ENCODE assay signal across 14 mouse cellular contexts in genomic region chr2:122163430-122164195, GRCm38 (mm10). TPM values are rescaled to one million over a fixed set of nuclear protein-coding genes. Genes with fewer than 3 reads are reported as not detected.
A peak's percentile ranks its signal among the peaks of the same experiment; 100 is the strongest.
DNase-seq lines count a peak whose midpoint lies in the region; ATAC-seq and TF ChIP-seq lines count a peak whose summit lies in the region.
"Had no signal": no experiment of that assay in that cellular context is flagged by ENCODE, and none has a peak within 500 bp of the region (broad histone marks: within the 10 kb centered on the region; RNA-seq: fewer than 3 reads in every experiment).

No protein-coding gene starts in this region.

- peaks cover 4% of the 10 kb centered on the region for H3K4me1 ChIP-seq in intestine, embryonic 14.5 days (replicated peaks; ENCODE audit: control insufficient read depth, insufficient read depth, low read length)
- H3K4me1 ChIP-seq in intestine, embryonic 15.5 days (replicated peaks): peaks cover 5% of the 10 kb centered on the region; the same call in 1 of the 2 replicates
- no peaks in the 10 kb centered on the region for H3K4me1 ChIP-seq in stomach, postnatal 0 days (replicated peaks; ENCODE audit: control insufficient read depth, insufficient read depth)

- DNase-seq in intestine, embryonic 14.5 days (ENCODE audit: low spot score): no peak
- DNase-seq in thymus, postnatal 0 days (ENCODE audit: low spot score): peak; percentile 60
- no peak for DNase-seq in thymus, postnatal 25 days
- peak; percentile 64 for DNase-seq in induced T-regulatory cell, adult 2 months (ENCODE audit: low read depth)
- no peak for DNase-seq in stomach, postnatal 0 days (ENCODE audit: low spot score)
- no peak for DNase-seq in retina, postnatal 1 day
- DNase-seq in urinary bladder, adult 18-20 months (ENCODE audit: low spot score in 2 of 2): no peak
- DNase-seq: adrenal gland, adult 8-10 months; heart, postnatal 4 days had no signal

- H3K27ac ChIP-seq in intestine, embryonic 14.5 days (ENCODE audit: low read depth): 0 out of 2 replicates have a peak overlapping the region, but pooled peaks have one; percentile 7
- no peak overlapping the region for H3K27ac ChIP-seq in intestine, embryonic 15.5 days
- peak overlapping the region; percentile 40; the same call in 1 of the 2 replicates for H3K27ac ChIP-seq in stomach, postnatal 0 days (replicated peaks)
- H3K27ac ChIP-seq: midbrain, embryonic 10.5 days had no signal

- H3K4me2 ChIP-seq in intestine, embryonic 14.5 days (ENCODE audit: low read length): no peak overlapping the region
- H3K4me2 ChIP-seq in intestine, embryonic 15.5 days (replicated peaks): no peak overlapping the region
- H3K4me2 ChIP-seq in stomach, postnatal 0 days (replicated peaks; ENCODE audit: low read depth): no peak overlapping the region

- H3K27me3 ChIP-seq in intestine, embryonic 14.5 days (replicated peaks; ENCODE audit: control insufficient read depth, insufficient read depth, low read length): no peaks in the 10 kb centered on the region
- H3K27me3 ChIP-seq in intestine, embryonic 15.5 days (replicated peaks): no peaks in the 10 kb centered on the region
- no peaks in the 10 kb centered on the region for H3K27me3 ChIP-seq in stomach, postnatal 0 days (ENCODE audit: control insufficient read depth, insufficient read depth, low read length)

- TF ChIP-seq EP300 in stomach, postnatal 0 days (optimal IDR thresholded peaks at IDR 0.05): no peak

- H3K9me3 ChIP-seq in intestine, embryonic 14.5 days (ENCODE audit: control insufficient read depth, low read length): no peaks in the 10 kb centered on the region
- no peaks in the 10 kb centered on the region for H3K9me3 ChIP-seq in intestine, embryonic 15.5 days
- no peaks in the 10 kb centered on the region for H3K9me3 ChIP-seq in stomach, postnatal 0 days (ENCODE audit: control insufficient read depth, low read length)
- H3K9me3 ChIP-seq: G1E; midbrain, embryonic 10.5 days had no signal

- H3K4me3 ChIP-seq in intestine, embryonic 14.5 days (ENCODE audit: low read depth, low read length): no peak overlapping the region
- no peak overlapping the region for H3K4me3 ChIP-seq in intestine, embryonic 15.5 days (replicated peaks)
- no peak overlapping the region for H3K4me3 ChIP-seq in stomach, postnatal 0 days (ENCODE audit: low read depth, low read length)
- H3K4me3 ChIP-seq: midbrain, embryonic 10.5 days had no signal

- no peak overlapping the region for H3K9ac ChIP-seq in intestine, embryonic 14.5 days (ENCODE audit: low read length)
- no peak overlapping the region for H3K9ac ChIP-seq in intestine, embryonic 15.5 days
- no peak overlapping the region for H3K9ac ChIP-seq in stomach, postnatal 0 days (ENCODE audit: low read length)

- ATAC-seq in intestine, embryonic 14.5 days (replicated peaks; ENCODE audit: low FRiP score, low TSS enrichment, low read depth): no peak
- no peak for ATAC-seq in intestine, embryonic 15.5 days
- no peak for ATAC-seq in stomach, postnatal 0 days (ENCODE audit: low FRiP score, low TSS enrichment)

- no peak for TF ChIP-seq CTCF in stomach, postnatal 0 days (IDR thresholded peaks at IDR 0.05; ENCODE audit: low read depth)

- no peaks in the 10 kb centered on the region for H3K36me3 ChIP-seq in intestine, embryonic 14.5 days (ENCODE audit: control insufficient read depth, insufficient read depth, low read length)
- H3K36me3 ChIP-seq in intestine, embryonic 15.5 days: no peaks in the 10 kb centered on the region
- H3K36me3 ChIP-seq in stomach, postnatal 0 days (ENCODE audit: control insufficient read depth, insufficient read depth, low read length): no peaks in the 10 kb centered on the region
- H3K36me3 ChIP-seq: G1E; midbrain, embryonic 10.5 days had no signal

- WGBS in intestine, embryonic 14.5 days: 72% methylated on average over 13 of the region's 13 CpGs
- 70% methylated on average over 13 of the region's 13 CpGs for WGBS in intestine, embryonic 15.5 days
- WGBS in stomach, postnatal 0 days: 65% methylated on average over 13 of the region's 13 CpGs

RNA-seq across cellular contexts. Expression of gene Trim69, which starts 3.1 kb away (rescaled TPM):
- polyA plus RNA-seq in intestine, embryonic 14.5 days (2014; fragmentation: Nextera tagmentation; extraction: Ambion mirVana): not detected in 2 replicates
- polyA plus RNA-seq in intestine, embryonic 15.5 days (2015; fragmentation: Nextera tagmentation; extraction: Ambion mirVana): 0.09 TPM in 1 of 2 replicates, not detected in the other
- 0.08 and 0.14 TPM in 2 replicates for polyA plus RNA-seq in thymus, postnatal 0 days (2015; fragmentation: Nextera tagmentation; extraction: Ambion mirVana)
- polyA plus RNA-seq in stomach, postnatal 0 days (2015; fragmentation: Nextera tagmentation; extraction: Ambion mirVana): 0.05 TPM in 1 of 2 replicates, not detected in the other
- polyA plus RNA-seq: G1E; kidney, embryonic 14.5 days; limb, embryonic 11.5 days; midbrain, embryonic 10.5 days had no signal

RNA-seq across cellular contexts. Expression of gene B2m, which starts 16.1 kb away (rescaled TPM):
- polyA plus RNA-seq in intestine, embryonic 14.5 days (2014; fragmentation: Nextera tagmentation; extraction: Ambion mirVana): 318 and 332 TPM in 2 replicates
- 367 and 406 TPM in 2 replicates for polyA plus RNA-seq in intestine, embryonic 15.5 days (2015; fragmentation: Nextera tagmentation; extraction: Ambion mirVana)
- 1,787 and 1,863 TPM in 2 replicates for polyA plus RNA-seq in thymus, postnatal 0 days (2015; fragmentation: Nextera tagmentation; extraction: Ambion mirVana)
- polyA plus RNA-seq in stomach, postnatal 0 days (2015; fragmentation: Nextera tagmentation; extraction: Ambion mirVana): 445 and 475 TPM in 2 replicates

RNA-seq across cellular contexts. Expression of gene Patl2, which starts 22.4 kb away (rescaled TPM):
- polyA plus RNA-seq in intestine, embryonic 14.5 days (2014; fragmentation: Nextera tagmentation; extraction: Ambion mirVana): 0.13 TPM in 1 of 2 replicates, not detected in the other
- not detected in 2 replicates for polyA plus RNA-seq in intestine, embryonic 15.5 days (2015; fragmentation: Nextera tagmentation; extraction: Ambion mirVana)
- 1.1 and 2.5 TPM in 2 replicates for polyA plus RNA-seq in thymus, postnatal 0 days (2015; fragmentation: Nextera tagmentation; extraction: Ambion mirVana)
- polyA plus RNA-seq in stomach, postnatal 0 days (2015; fragmentation: Nextera tagmentation; extraction: Ambion mirVana): not detected in 2 replicates
- polyA plus RNA-seq: kidney, embryonic 14.5 days; limb, embryonic 11.5 days; midbrain, embryonic 10.5 days had no signal

RNA-seq across cellular contexts. Expression of gene Terb2, which starts 22.5 kb away (rescaled TPM):
- polyA plus RNA-seq in intestine, embryonic 14.5 days (2014; fragmentation: Nextera tagmentation; extraction: Ambion mirVana): not detected in 2 replicates
- polyA plus RNA-seq in intestine, embryonic 15.5 days (2015; fragmentation: Nextera tagmentation; extraction: Ambion mirVana): not detected in 2 replicates
- not detected in 2 replicates for polyA plus RNA-seq in thymus, postnatal 0 days (2015; fragmentation: Nextera tagmentation; extraction: Ambion mirVana)
- not detected in 2 replicates for polyA plus RNA-seq in stomach, postnatal 0 days (2015; fragmentation: Nextera tagmentation; extraction: Ambion mirVana)
- polyA plus RNA-seq: G1E; kidney, embryonic 14.5 days; limb, embryonic 11.5 days; midbrain, embryonic 10.5 days had no signal

RNA-seq across cellular contexts. Expression of gene Spg11, which starts 45.4 kb away (rescaled TPM):
- 11.3 and 11.9 TPM in 2 replicates for polyA plus RNA-seq in intestine, embryonic 14.5 days (2014; fragmentation: Nextera tagmentation; extraction: Ambion mirVana)
- 8.5 TPM in 2 replicates for polyA plus RNA-seq in intestine, embryonic 15.5 days (2015; fragmentation: Nextera tagmentation; extraction: Ambion mirVana)
- 5.8 and 6.9 TPM in 2 replicates for polyA plus RNA-seq in thymus, postnatal 0 days (2015; fragmentation: Nextera tagmentation; extraction: Ambion mirVana)
- polyA plus RNA-seq in stomach, postnatal 0 days (2015; fragmentation: Nextera tagmentation; extraction: Ambion mirVana): 2.7 and 3.2 TPM in 2 replicates

Comparison
In these comparisons a context has a peak if more than half of its experiments do, and no peak if none do; other contexts are left out.
1. DNase-seq: peak in thymus, postnatal 0 days (single experiment) and induced T-regulatory cell, adult 2 months (single experiment); none in intestine, embryonic 14.5 days (single experiment), thymus, postnatal 25 days (single experiment), stomach, postnatal 0 days (single experiment), retina, postnatal 1 day (single experiment) and urinary bladder, adult 18-20 months (0 of 2).